Mouse (Mus musculus) embryonic facial prominence, embryonic 12.5 days (tissue): ENCODE data around the gene Ptcd2. TPM values are rescaled to one million over a fixed set of nuclear protein-coding genes. Genes with fewer than 3 reads are reported as not detected.

Experiments used
- polyA plus RNA-seq: library from polyadenylated mRNA; unstranded; fragments of >200 nt; fragmentation: Nextera tagmentation; extraction: Ambion mirVana; gene quantifications from 2 replicates; pipeline ENCODE4 v1.2.1, GENCODE M21; 2016

Gene Ptcd2
- polyA plus RNA-seq, 1 experiment from 2014 or later: 47.9 TPM

Other genes with a start within 250 kb of the Ptcd2 start
- 0.41 and 0.67 TPM in 2 replicates for gene Zfp366, start 159.9 kb downstream of the Ptcd2 start, polyA plus RNA-seq
- gene Mrps27, start 81 bp upstream of the Ptcd2 start, polyA plus RNA-seq: 63.2 and 64.2 TPM in 2 replicates
- gene Map1b, start 171.8 kb upstream of the Ptcd2 start, polyA plus RNA-seq: 272 and 301 TPM in 2 replicates